Mouse (Mus musculus): ENCODE measurements around the gene Gm3248. TPM values are rescaled to one million over a fixed set of nuclear protein-coding genes. Genes with fewer than 3 reads are reported as not detected.

Gene Gm3248
- total RNA-seq (2023): not detected

DNA sequence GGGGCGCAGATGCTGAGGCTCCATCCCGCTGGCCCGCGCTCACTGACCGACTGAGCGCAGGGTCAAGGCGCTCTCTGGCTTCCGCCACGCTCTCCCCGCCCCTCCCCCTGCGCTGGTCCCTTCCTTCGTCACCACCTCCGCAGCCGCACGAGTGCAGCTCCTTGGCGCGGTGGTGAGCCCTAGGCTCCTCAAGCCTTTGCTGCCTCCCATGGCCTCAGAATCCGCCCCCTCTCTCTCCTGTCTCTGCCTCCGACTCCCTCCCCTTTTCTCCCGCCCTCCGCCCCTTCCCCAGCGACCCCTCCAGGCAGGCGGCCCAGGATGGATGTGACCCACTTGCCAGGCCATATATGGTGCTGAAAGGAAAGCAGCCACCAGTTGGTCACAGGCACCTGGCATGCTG, at the start of gene Gm3248:
Gene Gm3248, minus strand, starts transcription at position 111 of the 400 bp plus-strand sequence.

DNA sequence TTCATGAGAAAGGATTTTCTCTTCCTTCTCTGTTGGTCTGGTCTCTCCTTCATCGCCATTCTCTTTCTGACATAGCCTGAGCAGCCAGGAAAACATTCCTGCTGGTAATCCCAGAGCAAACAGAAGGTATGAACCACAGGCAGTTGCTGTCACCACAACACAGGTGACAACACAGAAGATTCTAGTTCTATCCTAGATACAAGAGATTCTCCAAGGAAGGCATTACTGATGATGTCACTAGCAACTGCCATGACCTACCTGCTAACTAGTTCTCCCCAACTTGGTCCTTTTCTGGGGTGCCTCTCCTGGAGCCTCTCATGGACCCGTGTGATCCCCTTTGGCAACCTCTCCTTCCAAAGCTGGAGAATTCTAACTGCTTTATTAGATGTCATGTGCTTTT, 17.5 kb upstream of the Gm3248 start, which contains the start of gene Gm3453:
Gene Gm3453, minus strand, starts transcription at position 101 of the 400 bp plus-strand sequence.

Other genes with a start within 250 kb of the Gm3248 start
- gene Gm3373, start 220.2 kb downstream of the Gm3248 start, total RNA-seq (2023): not detected
- not detected for gene Gm3383, start 153.8 kb downstream of the Gm3248 start, total RNA-seq (2023)
- not detected for gene Gm3424, start 131.4 kb downstream of the Gm3248 start, total RNA-seq (2023)
- gene Gm8237, start 81.4 kb downstream of the Gm3248 start, total RNA-seq (2023): not detected
- gene Gm3453, start 17.4 kb upstream of the Gm3248 start, total RNA-seq (2023): not detected
- gene Gm6337, start 96.5 kb upstream of the Gm3248 start, total RNA-seq (2023): not detected
- not detected for gene Gm8206, start 132.2 kb upstream of the Gm3248 start, total RNA-seq (2023)
- gene Gm3468, start 146.9 kb upstream of the Gm3248 start, total RNA-seq (2023): not detected
- gene Gm3476, start 164.1 kb upstream of the Gm3248 start, total RNA-seq (2023): not detected

All from neutrophil, adult 59 days (primary cell).